Mouse (Mus musculus): Measurements from ENCODE around the gene Tmem217.

- TF ChIP-seq GATA1 (IDR thresholded peaks at IDR 0.05; ENCODE audit: borderline replicate concordance, low read length), result no peak
- no peak for TF ChIP-seq FLI1 (IDR thresholded peaks at IDR 0.05; ENCODE audit: low read length)
Observed at GRCm38 (mm10) chr17:29551019-29551418, 1.2 kb downstream of the Tmem217 start.

Measured in megakaryocyte, embryonic 14.5 days (primary cell).